Mouse (Mus musculus) spleen, adult 18-20 months (tissue): Measurements from ENCODE around the gene Cyp2j7.
"Not testable (repeated sequence)": the region's sequence is repeated elsewhere in the genome, so short reads cannot be mapped to it uniquely, and the experiment has no call there.

ENCODE experiments used
- DNase-seq, 2 experiments: peaks; one replicate each; pipeline ENCODE4 v3.0.0; 2022; ENCODE audit warnings: mixed read lengths in 2 of 2

Gene Cyp2j7

DNA sequence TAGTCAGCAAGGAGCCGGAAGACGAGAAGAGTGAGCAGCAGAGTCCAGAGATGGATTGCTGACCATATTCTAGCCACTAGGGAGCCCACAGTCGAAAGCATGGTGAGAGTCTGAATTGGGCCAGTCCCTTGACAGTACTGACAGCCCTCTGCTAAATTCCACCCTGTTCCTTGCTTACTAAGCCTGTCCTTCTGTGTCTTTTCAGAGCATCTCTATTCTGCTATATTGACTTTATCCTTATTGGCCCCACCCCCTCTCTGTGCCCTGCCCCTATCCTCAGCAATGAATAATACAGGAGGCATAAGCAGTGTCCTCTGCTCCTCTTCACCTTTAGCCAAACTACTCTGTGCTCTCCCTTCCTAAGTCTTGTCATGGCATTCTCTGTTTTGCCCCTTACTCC is at the start of gene Cyp2j7:
Gene Cyp2j7, minus strand, starts transcription at position 101 of the 400 bp plus-strand sequence.
- DNase-seq = no peak

DNA sequence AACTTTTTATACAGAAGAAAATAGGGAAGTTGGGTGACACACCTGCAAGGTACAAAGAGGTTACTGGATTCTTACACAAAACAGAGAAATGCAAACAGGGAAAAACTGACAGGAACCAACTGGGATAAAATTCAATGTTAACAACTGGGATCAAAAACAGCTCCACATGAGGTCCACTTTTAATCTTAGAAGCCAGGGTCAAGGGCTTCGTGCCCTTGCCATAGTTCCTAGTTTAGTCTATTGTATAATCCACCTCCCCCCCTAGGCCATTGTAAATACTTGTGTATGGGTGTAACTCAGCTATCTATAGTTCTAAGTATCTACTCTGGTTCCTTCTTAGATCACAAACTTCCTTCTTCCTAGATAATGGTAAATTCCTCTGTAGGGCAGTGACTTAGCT is 40.4 kb upstream of the Cyp2j7 start:
- not testable (repeated sequence) for DNase-seq

DNA sequence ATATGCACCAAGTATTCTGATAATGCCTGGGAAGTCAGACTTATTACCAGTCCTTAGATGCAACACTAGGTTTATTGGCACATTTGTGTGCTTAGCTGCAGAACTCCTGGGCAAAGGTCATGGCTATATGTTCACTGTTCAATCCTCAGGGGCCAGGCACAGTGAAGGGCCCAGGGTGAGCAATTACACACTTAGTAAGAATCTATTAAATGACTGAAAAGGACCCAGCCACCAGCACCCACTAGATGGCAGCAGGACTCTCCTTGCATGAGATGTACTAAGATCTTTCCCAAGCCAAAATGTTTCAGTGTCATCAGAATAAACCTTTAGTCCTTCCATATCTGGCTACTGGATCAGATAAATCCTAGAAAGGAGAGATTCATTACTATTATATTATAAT is 37.4 kb upstream of the Cyp2j7 start:
- no peak for DNase-seq

DNA sequence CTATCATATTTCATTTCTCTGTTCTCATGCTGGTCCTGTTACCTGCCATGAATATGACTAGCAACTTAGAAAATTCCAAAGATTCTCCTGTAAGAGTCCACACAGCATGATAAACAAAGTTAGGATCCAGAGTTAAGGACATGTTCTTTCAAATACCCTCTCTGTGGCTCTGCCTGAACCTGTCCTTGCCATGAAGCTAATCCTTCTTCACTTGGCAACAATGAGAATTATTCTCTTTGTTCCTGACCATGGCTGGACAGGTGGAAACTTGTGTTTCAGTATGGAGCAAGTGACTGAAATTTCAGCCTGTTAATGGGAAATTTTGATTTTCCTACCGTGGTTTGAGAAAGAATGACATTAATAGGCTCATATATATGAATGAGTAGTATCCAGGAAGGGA is 39.8 kb downstream of the Cyp2j7 start:
- DNase-seq = no peak

DNA sequence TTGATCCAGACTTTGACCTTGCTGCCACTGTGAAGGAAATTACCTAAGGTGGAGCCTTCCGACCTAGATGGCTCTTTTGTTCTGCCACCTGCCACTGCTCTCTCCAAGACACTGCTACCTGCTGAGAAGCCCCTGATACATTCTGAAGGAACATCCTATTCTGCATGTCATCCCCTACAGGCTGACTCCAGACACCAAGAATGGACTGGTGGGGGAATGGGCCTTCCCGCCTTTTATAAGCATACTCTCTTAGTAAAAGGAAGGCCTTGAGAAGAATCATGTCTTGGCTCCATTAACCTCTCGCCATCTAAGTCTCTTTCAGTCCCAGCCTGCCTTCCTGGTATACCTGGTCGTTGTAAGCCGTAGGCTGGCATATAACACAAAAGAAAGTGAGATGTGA is 47.1 kb downstream of the Cyp2j7 start:
- not testable (repeated sequence) for DNase-seq

DNA sequence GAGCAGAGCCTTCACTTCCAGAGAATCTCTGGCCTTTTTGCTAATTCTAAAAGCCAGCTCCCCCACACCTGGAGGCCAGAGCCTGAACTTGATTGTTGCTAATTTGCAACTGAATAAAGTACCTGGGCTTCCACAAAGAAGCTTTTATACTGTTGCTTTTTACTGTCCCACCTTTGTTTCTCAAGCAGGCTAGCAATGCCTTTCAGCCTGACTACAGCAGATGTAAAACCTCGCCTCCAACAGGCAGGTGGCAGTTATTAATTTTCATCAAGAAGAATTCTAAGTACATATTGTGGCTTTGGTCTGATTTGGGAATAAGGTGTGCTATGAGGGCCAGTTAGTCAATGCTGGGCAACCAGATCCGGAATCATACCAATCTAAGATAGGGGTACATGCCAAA is 47.8 kb downstream of the Cyp2j7 start:
- not testable (repeated sequence) for DNase-seq

DNA sequence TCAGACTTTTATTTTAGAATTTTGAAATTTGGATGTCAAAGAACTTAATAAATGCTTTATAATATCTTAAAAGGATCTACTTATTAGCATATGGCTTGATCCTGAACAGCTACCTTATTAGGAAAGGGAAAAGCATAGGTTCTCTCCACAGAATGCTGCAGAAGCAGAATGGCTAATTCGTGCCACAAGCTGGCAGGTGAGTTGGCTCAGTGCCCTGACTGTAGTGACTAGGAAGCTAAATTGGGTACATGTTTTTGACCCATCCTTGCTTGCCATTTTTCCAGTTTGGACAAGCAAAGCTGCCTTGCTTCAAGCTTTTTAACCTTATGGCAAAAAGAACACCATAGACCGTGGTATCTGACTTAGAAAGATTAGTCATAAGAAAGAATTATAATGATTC is 48.3 kb downstream of the Cyp2j7 start:
- not testable (repeated sequence) for DNase-seq

DNA sequence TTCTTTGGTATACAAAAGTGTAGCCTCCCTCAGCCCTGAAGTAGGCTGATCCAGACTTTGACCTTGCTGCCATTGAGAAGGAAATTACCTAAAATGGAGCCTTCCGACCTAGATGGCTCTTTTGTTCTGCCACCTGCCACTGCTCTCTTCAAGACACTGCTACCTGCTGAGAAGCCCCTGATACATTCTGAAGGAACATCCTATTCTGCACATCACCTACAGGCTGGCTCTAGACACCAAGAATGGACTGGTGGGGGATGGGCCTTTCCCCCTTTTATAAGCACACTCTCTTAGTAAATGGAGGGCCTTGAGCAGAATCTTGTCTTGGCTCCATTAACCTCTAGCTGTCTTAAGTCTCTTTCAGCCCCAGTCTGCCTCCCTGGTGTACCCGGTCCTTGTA is 51.7 kb downstream of the Cyp2j7 start:
- DNase-seq = not testable (repeated sequence)

DNA sequence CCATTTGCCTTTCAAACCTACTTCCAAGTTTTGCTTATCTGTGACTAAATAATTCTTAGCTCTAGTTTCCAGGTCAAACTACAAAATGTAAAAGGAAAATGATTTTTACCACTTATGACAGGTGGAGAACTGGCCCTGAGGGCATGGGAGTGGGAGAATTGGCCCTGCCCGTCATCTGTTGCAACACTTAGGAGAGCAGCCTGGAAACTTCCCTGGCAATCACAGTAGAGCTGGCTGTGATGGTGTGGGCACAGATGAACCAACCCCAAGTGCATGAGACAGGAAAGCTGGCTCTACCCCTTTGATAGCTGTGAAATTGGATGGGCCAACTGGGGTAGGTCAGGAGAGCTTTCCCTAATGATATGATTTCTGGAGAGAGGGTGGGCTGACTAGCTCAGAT is 73.6 kb downstream of the Cyp2j7 start:
- DNase-seq = no peak

DNA sequence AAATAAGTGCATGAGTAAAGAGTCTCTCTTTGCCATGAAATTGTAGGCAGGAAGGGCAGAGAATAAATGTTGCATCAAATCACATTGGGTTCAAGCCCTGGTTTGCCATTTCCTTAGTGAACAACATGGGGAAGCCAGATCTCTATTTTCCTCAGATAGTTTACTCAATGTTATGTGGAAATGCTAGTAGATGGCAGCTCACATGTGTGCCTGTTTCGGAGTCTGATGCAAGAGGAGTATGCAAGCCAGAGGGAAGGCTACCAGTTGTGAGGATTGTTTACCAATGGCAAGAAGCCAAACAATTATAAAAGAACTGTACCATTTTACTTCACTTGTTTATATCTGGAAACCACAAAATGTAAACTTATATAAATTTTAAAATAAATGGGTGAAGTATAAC is 74.9 kb downstream of the Cyp2j7 start:
- no peak for DNase-seq
